Mouse (Mus musculus) G1E (cell line): ENCODE measurements around the gene Shank2.

Experiments used
- CTCF ChIP-seq: IDR thresholded peaks from 2 replicates; pipeline ENCODE4 v1.5.1; 2012; ENCODE audit warnings: low read depth, low read length, inconsistent platforms, mixed read lengths
- GATA1 ChIP-seq: IDR thresholded peaks from 2 replicates; pipeline ENCODE4 v1.6.1; 2012; ENCODE audit warnings: borderline replicate concordance, low read length, inconsistent platforms, mixed read lengths

DNA sequence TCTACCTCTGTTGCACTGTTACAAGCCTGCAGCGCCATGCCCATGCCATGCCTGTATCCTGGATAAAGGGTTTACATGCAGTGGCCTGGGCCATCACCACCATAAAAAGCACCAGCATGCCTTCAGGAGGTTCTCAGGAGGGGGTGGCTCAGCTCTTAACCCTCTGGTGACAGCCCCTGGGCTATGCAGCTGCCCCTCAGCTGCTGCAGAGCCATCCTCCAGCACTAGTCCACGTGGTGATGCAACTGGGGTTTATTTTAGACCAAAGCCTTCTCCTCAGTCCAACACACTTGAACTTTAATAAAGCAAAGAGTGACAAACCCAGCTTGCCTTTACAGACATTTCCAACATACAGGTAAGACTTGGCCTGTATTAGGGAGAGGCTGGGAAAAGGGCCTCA is 373.8 kb downstream of the Shank2 start:
- TF ChIP-seq CTCF (no peak), GATA1 (no peak)
